Mouse (Mus musculus) cerebellum, postnatal 36 days (tissue): ENCODE measurements around the gene Btbd3.
A peak's percentile ranks its signal among the peaks of the same experiment; 100 is the strongest.

Source experiments
- DNase-seq, 2 experiments: peaks; one replicate each; pipeline ENCODE4 v3.0.0; 2021 to 2022; ENCODE audit warnings: mixed read lengths in 2 of 2

Btbd3 gene

GRCm38 (mm10) chr2:138551516-138551915, 295.2 kb downstream of the Btbd3 start:
- DNase-seq = peak; percentile 60 to 68

GRCm38 (mm10) chr2:138555106-138555862, 298.9 kb downstream of the Btbd3 start:
- no peak for DNase-seq

GRCm38 (mm10) chr2:138585930-138586329, 329.6 kb downstream of the Btbd3 start:
- DNase-seq = no peak

- DNase-seq = no peak
These were observed 331.0 kb downstream of the Btbd3 start for GRCm38 (mm10) chr2:138587335-138587734.

- no peak for DNase-seq
These were observed 331.6 kb downstream of the Btbd3 start for GRCm38 (mm10) chr2:138587795-138588545.

- DNase-seq = peak; percentile 62 to 69
These were observed 332.7 kb downstream of the Btbd3 start for GRCm38 (mm10) chr2:138589105-138589504.

GRCm38 (mm10) chr2:138590307-138590706, 333.9 kb downstream of the Btbd3 start:
- no peak for DNase-seq

- no peak for DNase-seq
These were observed 356.0 kb downstream of the Btbd3 start for GRCm38 (mm10) chr2:138612361-138612760.

- DNase-seq = no peak
These were observed 361.1 kb downstream of the Btbd3 start for GRCm38 (mm10) chr2:138617501-138617900.
